Mouse (Mus musculus) liver, adult 2 months (tissue): ENCODE data around the gene Cd9. TPM values are rescaled to one million over a fixed set of nuclear protein-coding genes. Genes with fewer than 3 reads are reported as not detected.

Experiments used
- DNase-seq: peaks from one replicate; pipeline ENCODE4 v3.0.0-alpha.2; 2011; ENCODE audit warnings: low read depth, low spot score; ENCODE audit errors: extremely low read depth
- H3K27ac ChIP-seq: fragments of 200-500 bp; replicated peaks from 2 replicates; pipeline ENCODE4 v1.5.1; 2012; ENCODE audit warnings: low read depth, mild to moderate bottlenecking, control low read depth, inconsistent platforms, low read length; ENCODE audit not compliant: insufficient read depth
- H3K27me3 ChIP-seq: fragments of 200-500 bp; 2 replicates; pipeline ENCODE4 v1.6.1; 2012; ENCODE audit warnings: mild to moderate bottlenecking, moderate library complexity, low read length, inconsistent platforms; ENCODE audit not compliant: control insufficient read depth, insufficient read depth
- H3K36me3 ChIP-seq: fragments of 200-500 bp; 2 replicates; pipeline ENCODE4 v1.6.1; 2012; ENCODE audit warnings: low read length, inconsistent platforms; ENCODE audit not compliant: control insufficient read depth, insufficient read depth
- H3K4me1 ChIP-seq: fragments of 200-500 bp; 2 replicates; pipeline ENCODE4 v1.6.1; 2011; ENCODE audit warnings: low read length; ENCODE audit not compliant: control insufficient read depth, insufficient read depth
- H3K4me3 ChIP-seq: fragments of 200-500 bp; 2 replicates; pipeline ENCODE4 v1.5.1; 2011; ENCODE audit warnings: low read depth, mild to moderate bottlenecking, control low read depth, low read length, moderate library complexity; ENCODE audit not compliant: insufficient read depth
- H3K79me2 ChIP-seq: fragments of 200-500 bp; 2 replicates; pipeline ENCODE4 v1.6.1; 2012; ENCODE audit warnings: inconsistent platforms, mild to moderate bottlenecking, low read length, moderate library complexity; ENCODE audit not compliant: control insufficient read depth, insufficient read depth
- H3K9ac ChIP-seq: fragments of 200-500 bp; 2 replicates; pipeline ENCODE4 v1.6.1; 2012; ENCODE audit warnings: low read depth, mild to moderate bottlenecking, control low read depth, inconsistent platforms, low read length
- CTCF ChIP-seq: fragments of 200-500 bp; IDR thresholded peaks from 2 replicates; pipeline ENCODE4 v1.5.1; 2011; ENCODE audit warnings: low read depth, low read length, control low read depth
- POLR2A ChIP-seq: fragments of 200-500 bp; IDR thresholded peaks from 2 replicates; pipeline ENCODE4 v1.6.1; 2011; ENCODE audit warnings: low read length, control low read depth; ENCODE audit not compliant: insufficient read depth; ENCODE audit errors: extremely low read depth
- WGBS: fragments of 180-500 bp; shearing (Covaris S2); methylation state at CpG from one replicate; pipeline ENCODE4 v1.1.7; 2018; 5-methylcytosine and 5-hydroxymethylcytosine counted together
- polyA plus RNA-seq: library from polyadenylated mRNA; depleted of rRNA; stranded (reverse); fragments of >200 nt; gene quantifications from 2 replicates; pipeline ENCODE4 v1.2.3, GENCODE M21; 2012; rRNA removed
- total RNA-seq: library from RNA; depleted of rRNA; stranded (reverse); fragments of >200 nt; gene quantifications from 2 replicates; pipeline ENCODE4 v1.2.3, GENCODE M21; 2014; rRNA removed

Gene Cd9
- total RNA-seq (17.4 and 19.1 TPM in 2 replicates), polyA plus RNA-seq (17.9 and 33.7 TPM in 2 replicates)

DNA sequence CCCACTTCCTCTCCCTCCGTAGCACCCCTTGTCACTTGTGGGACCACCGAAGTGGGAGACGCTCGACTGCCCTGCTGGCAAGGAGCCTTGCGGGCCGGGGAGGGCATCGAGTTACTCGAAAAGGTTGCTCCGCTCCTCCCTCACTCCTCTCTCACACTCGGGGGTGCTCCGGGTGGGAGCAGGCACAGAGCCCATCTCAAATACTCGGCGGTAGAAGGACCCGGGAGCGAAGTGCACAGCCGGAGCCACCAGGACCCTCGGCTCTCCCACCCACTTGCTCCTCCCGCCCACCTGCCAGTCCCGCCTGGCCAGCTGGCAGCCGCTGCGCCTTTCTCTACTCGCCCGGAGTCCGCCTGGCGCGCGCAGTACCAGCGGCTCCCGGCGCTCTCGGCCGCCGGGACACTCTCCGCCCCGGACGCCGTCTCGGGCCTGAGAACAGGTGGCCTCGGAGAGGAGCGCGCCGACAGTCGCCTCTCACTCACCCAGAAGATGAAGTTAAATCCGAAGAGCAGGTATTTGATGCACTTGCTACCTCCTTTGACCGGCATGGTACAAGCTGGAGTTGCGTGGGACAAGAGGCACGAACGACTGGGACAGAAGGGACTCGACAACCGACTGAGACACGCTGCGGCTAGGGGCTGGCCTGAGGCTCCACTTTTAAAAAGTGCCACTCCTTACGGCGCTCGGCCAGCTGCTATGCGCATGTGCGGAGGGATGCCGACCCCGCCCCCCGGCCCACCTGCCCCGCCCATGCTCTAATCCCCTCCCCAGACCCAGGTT lies at the start of gene Cd9:
Gene Cd9 (minus strand): TSS at position 700 of the 780 bp plus-strand sequence.
- under 1% methylated on average over 61 of the region's 61 CpGs for WGBS
- no peaks in the 10 kb centered on the region for H3K27me3 ChIP-seq
- H3K36me3 ChIP-seq, result no peaks in the 10 kb centered on the region
- H3K9ac ChIP-seq, result peak within 1 kb of the TSS; percentile 82
- TF ChIP-seq CTCF, result no peak
- peak; percentile 51; the same call in 1 of the 2 replicates for TF ChIP-seq POLR2A
- H3K79me2 ChIP-seq, result peaks cover 14% of the 10 kb centered on the region; the same call in 1 of the 2 replicates
- peak; percentile 48 for DNase-seq
- peak within 1 kb of the TSS; percentile 83 for H3K4me3 ChIP-seq
- H3K27ac ChIP-seq, result peak within 1 kb of the TSS; percentile 67
- H3K4me1 ChIP-seq, result peaks cover 11% of the 10 kb centered on the region

DNA sequence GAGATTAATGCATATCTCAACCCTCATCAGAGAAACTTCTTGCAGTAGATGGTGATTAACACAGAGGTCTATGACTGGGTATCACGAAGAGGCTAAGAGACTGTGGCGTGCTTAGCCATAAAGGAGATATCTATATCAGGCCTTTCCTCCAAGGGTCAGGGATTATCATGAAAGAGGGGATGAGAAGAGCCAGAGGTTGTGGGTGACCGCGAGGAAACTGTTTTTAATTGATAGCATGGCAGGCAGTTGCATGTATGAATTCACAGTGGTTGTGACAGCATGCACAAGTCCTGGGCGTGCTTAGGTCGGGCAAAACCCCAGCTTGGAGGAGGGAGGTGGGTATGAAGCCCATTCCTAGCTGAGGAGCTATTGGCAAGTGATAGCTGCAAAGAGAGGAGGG lies 46.7 kb upstream of the Cd9 start:
- no peak overlapping the region for H3K27ac ChIP-seq
- DNase-seq, result no peak
- 82% methylated on average over 6 of the region's 6 CpGs for WGBS

DNA sequence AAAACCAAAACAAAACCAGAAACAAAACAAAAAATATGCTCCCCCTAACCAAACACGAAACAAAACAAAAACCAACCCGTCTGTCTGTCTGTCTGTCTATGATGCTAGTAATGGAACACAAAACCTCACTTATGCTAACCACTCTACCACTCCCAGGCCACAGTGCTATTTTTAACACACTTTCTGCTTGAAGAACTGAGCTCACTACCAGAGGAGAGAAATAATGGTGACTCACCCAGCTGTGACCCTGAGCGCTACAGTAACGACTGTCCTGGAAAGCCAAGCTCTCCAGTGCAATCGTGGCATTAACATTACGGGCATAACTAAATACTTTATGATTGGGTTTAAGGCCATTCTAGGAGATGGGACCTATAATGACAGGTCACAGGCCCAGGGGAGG lies 46.2 kb upstream of the Cd9 start:
- TF ChIP-seq POLR2A, result no peak
- TF ChIP-seq CTCF, result no peak
- no peak for DNase-seq
- no peak overlapping the region for H3K4me3 ChIP-seq
- 94% methylated on average over 6 of the region's 6 CpGs for WGBS
- no peaks in the 10 kb centered on the region for H3K79me2 ChIP-seq
- no peak overlapping the region for H3K27ac ChIP-seq
- H3K4me1 ChIP-seq, result no peaks in the 10 kb centered on the region
- H3K9ac ChIP-seq, result no peak overlapping the region
- no peaks in the 10 kb centered on the region for H3K36me3 ChIP-seq
- H3K27me3 ChIP-seq, result no peaks in the 10 kb centered on the region

More for the DNA sequence above, 46.7 kb upstream of the Cd9 start:
- H3K4me1 ChIP-seq, result no peaks in the 10 kb centered on the region
- H3K36me3 ChIP-seq, result no peaks in the 10 kb centered on the region
- no peak overlapping the region for H3K9ac ChIP-seq
- H3K79me2 ChIP-seq, result no peaks in the 10 kb centered on the region
- H3K27me3 ChIP-seq, result no peaks in the 10 kb centered on the region
- H3K4me3 ChIP-seq, result no peak overlapping the region
- TF ChIP-seq POLR2A (no peak), CTCF (no peak)

DNA sequence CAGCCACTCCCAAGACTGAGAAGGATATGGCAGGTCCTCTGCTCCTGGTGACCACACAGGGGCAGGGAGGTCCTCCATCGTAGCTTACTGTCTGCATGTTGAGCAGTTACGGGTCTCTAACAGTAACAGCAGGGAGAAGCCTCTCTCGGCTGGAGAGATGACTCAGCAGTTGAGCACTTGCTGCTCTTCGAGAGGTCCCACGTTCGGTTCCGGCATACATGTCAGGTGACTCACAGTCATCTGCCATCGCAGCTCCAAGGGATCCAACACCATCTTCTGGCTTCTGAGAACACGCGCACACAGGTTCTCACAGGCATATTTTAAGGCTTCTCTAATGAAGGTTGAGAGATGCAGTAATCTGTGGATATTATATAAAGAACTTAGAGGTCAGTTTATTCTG lies 45.6 kb upstream of the Cd9 start:
- H3K9ac ChIP-seq, result no peak overlapping the region
- no peaks in the 10 kb centered on the region for H3K4me1 ChIP-seq
- H3K27me3 ChIP-seq, result no peaks in the 10 kb centered on the region
- 90% methylated on average over 10 of the region's 10 CpGs for WGBS
- H3K79me2 ChIP-seq, result no peaks in the 10 kb centered on the region
- no peak overlapping the region for H3K4me3 ChIP-seq
- TF ChIP-seq POLR2A, result no peak
- no peak for TF ChIP-seq CTCF
- no peak overlapping the region for H3K27ac ChIP-seq
- no peak for DNase-seq
- H3K36me3 ChIP-seq, result no peaks in the 10 kb centered on the region

DNA sequence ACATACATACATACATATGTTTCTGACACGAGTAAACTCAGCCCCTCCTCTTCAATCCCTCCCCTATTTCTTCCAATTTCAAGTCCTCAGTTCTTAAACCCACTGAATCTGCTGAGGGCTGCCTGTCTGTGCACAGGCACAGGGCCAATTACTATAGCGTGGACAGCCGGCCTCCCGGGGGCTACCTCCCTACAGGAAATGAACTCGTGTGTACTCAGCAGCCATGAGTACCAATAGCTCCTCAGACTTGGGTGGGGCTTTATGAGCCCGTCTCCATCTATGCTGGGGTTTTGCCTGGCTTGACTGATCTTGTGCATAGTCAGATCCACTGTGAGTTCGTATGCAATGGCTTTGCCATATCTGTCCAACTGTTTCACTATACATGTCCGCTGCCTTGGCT lies 44.8 kb upstream of the Cd9 start:
- 73% methylated on average over 8 of the region's 8 CpGs for WGBS
- H3K27ac ChIP-seq, result no peak overlapping the region
- TF ChIP-seq POLR2A (no peak), CTCF (no peak)

DNA sequence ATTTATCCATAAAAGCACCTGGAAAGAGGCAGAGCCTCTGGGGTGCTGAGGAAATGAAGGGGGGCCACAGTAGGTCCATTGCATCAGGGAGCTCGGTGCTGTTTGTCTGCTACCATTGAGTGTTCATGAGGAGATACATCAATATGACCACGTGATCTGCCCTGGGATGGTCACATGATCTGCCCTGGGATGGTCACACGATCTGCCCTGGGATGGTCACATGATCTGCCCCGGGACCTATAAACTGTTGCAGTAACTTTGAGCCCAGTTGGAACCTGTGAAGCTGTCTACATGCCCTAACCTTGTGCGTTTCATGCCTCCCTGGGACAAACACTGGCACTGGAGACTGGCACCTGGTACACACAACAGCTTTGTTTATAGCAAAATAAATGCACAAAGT lies 43.9 kb upstream of the Cd9 start:
- TF ChIP-seq POLR2A, result no peak
- TF ChIP-seq CTCF, result no peak
- H3K79me2 ChIP-seq, result no peaks in the 10 kb centered on the region
- no peaks in the 10 kb centered on the region for H3K36me3 ChIP-seq
- H3K4me3 ChIP-seq, result no peak overlapping the region
- no peaks in the 10 kb centered on the region for H3K4me1 ChIP-seq
- DNase-seq, result peak; percentile 86
- H3K9ac ChIP-seq, result no peak overlapping the region
- no peaks in the 10 kb centered on the region for H3K27me3 ChIP-seq
- 30% methylated on average over 5 of the region's 5 CpGs for WGBS
- no peak overlapping the region for H3K27ac ChIP-seq

More for the DNA sequence above, 44.8 kb upstream of the Cd9 start:
- H3K27me3 ChIP-seq, result no peaks in the 10 kb centered on the region
- no peak overlapping the region for H3K9ac ChIP-seq
- H3K4me3 ChIP-seq, result no peak overlapping the region
- no peaks in the 10 kb centered on the region for H3K79me2 ChIP-seq
- H3K36me3 ChIP-seq, result no peaks in the 10 kb centered on the region
- no peaks in the 10 kb centered on the region for H3K4me1 ChIP-seq
- DNase-seq, result no peak
